Mouse (Mus musculus) midbrain, embryonic 16.5 days (tissue): Measurements from ENCODE around the gene Olfr624. TPM values are rescaled to one million over a fixed set of nuclear protein-coding genes. Genes with fewer than 3 reads are reported as not detected.

Experiments
- ATAC-seq: fragments of 200-750 bp; cut with Nextera tagmentation; 2 replicates; pipeline ENCODE4 v1.8.0; 2017; ENCODE audit warnings: moderate TSS enrichment
- H3K27ac ChIP-seq: fragments of 300-500 bp; sonication (generic); 2 replicates; pipeline ENCODE4 v1.5.1; 2014; ENCODE audit warnings: mild to moderate bottlenecking, low read length, mixed read lengths
- H3K27me3 ChIP-seq: fragments of 300-500 bp; sonication (generic); 2 replicates; pipeline ENCODE4 v1.6.1; 2014; ENCODE audit warnings: low read depth, low read length, mixed read lengths; ENCODE audit not compliant: control insufficient read depth, insufficient read depth
- H3K36me3 ChIP-seq: fragments of 300-500 bp; sonication (generic); 2 replicates; pipeline ENCODE4 v1.6.1; 2014; ENCODE audit warnings: mild to moderate bottlenecking, low read length, moderate library complexity, mixed read lengths; ENCODE audit not compliant: control insufficient read depth, insufficient read depth
- H3K4me1 ChIP-seq: fragments of 300-500 bp; sonication (generic); 2 replicates; pipeline ENCODE4 v1.6.1; 2014; ENCODE audit warnings: mild to moderate bottlenecking, low read length, mixed read lengths; ENCODE audit not compliant: control insufficient read depth, insufficient read depth
- H3K4me2 ChIP-seq: fragments of 300-500 bp; sonication (generic); 2 replicates; pipeline ENCODE4 v1.6.1; 2014; ENCODE audit warnings: mild to moderate bottlenecking, low read length, mixed read lengths
- H3K4me3 ChIP-seq: fragments of 300-500 bp; sonication (generic); 2 replicates; pipeline ENCODE4 v1.5.1; 2014; ENCODE audit warnings: low read depth, mild to moderate bottlenecking, low read length, moderate library complexity, mixed read lengths
- H3K9ac ChIP-seq: fragments of 300-500 bp; sonication (generic); 2 replicates; pipeline ENCODE4 v1.6.1; 2014; ENCODE audit warnings: low read depth, low read length, mixed read lengths
- H3K9me3 ChIP-seq: fragments of 300-500 bp; sonication (generic); replicated peaks from 2 replicates; pipeline ENCODE4 v1.6.1; 2014; ENCODE audit warnings: mild to moderate bottlenecking, low read length, mixed read lengths; ENCODE audit not compliant: control insufficient read depth, poor library complexity, severe bottlenecking
- polyA plus RNA-seq: library from polyadenylated mRNA; unstranded; fragments of >200 nt; fragmentation: Nextera tagmentation; extraction: Ambion mirVana; gene quantifications from 2 replicates; pipeline ENCODE4 v1.2.1, GENCODE M21; 2015

Olfr624 gene
- polyA plus RNA-seq, 1 experiment from 2014 or later: not detected

DNA sequence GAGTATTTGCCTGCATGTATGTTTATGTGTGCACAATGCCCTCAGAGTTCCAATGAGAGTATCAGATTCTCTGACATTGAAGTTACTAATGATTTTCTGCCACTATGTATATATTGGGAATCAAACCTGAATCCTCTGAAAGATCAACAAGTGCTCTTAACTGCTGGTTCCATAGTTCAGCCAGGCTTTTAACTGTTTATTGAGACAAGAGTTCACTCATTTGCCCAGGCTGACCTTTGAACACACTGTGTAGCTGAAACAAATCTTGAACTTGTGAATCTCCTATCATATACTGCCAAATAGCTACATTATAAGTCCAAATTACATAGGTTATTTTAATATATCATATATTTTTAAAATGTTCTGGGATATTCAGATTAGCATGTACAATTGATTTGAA is 34.2 kb downstream of the Olfr624 start:
- H3K36me3 ChIP-seq: no peaks in the 10 kb centered on the region
- H3K4me3 ChIP-seq: no peak overlapping the region
- H3K27me3 ChIP-seq: no peaks in the 10 kb centered on the region
- H3K4me2 ChIP-seq: no peak overlapping the region
- no peaks in the 10 kb centered on the region for H3K9me3 ChIP-seq
- no peak overlapping the region for H3K27ac ChIP-seq
- no peaks in the 10 kb centered on the region for H3K4me1 ChIP-seq
- H3K9ac ChIP-seq: no peak overlapping the region
- ATAC-seq: no peak

Other genes starting within 250 kb of the Olfr624 start
- not detected in 2 replicates for gene Olfr605, start 225.8 kb downstream of the Olfr624 start, polyA plus RNA-seq
- gene Olfr606, start 222.1 kb downstream of the Olfr624 start, polyA plus RNA-seq: not detected in 2 replicates
- not detected in 2 replicates for gene Olfr607, start 207.0 kb downstream of the Olfr624 start, polyA plus RNA-seq
- not detected in 2 replicates for gene Olfr608, start 201.3 kb downstream of the Olfr624 start, polyA plus RNA-seq
- not detected in 2 replicates for gene Olfr609, start 173.1 kb downstream of the Olfr624 start, polyA plus RNA-seq
- not detected in 2 replicates for gene Olfr610, start 159.1 kb downstream of the Olfr624 start, polyA plus RNA-seq
- gene Olfr611, start 150.3 kb downstream of the Olfr624 start, polyA plus RNA-seq: not detected in 2 replicates
- not detected in 2 replicates for gene Olfr612, start 128.5 kb downstream of the Olfr624 start, polyA plus RNA-seq
- not detected in 2 replicates for gene Olfr613, start 123.1 kb downstream of the Olfr624 start, polyA plus RNA-seq
- not detected in 2 replicates for gene Olfr615, start 115.1 kb downstream of the Olfr624 start, polyA plus RNA-seq
- gene Olfr616, start 102.0 kb downstream of the Olfr624 start, polyA plus RNA-seq: not detected in 2 replicates
- gene Olfr617, start 98.1 kb downstream of the Olfr624 start, polyA plus RNA-seq: not detected in 2 replicates
- gene Olfr618, start 81.1 kb downstream of the Olfr624 start, polyA plus RNA-seq: 0.15 TPM in 1 of 2 replicates, not detected in the other
- gene Olfr619, start 70.6 kb downstream of the Olfr624 start, polyA plus RNA-seq: not detected in 2 replicates
- not detected in 2 replicates for gene Olfr620, start 58.7 kb downstream of the Olfr624 start, polyA plus RNA-seq
- gene Olfr622, start 28.5 kb downstream of the Olfr624 start, polyA plus RNA-seq: not detected in 2 replicates
- not detected in 2 replicates for gene Olfr623, start 7.5 kb downstream of the Olfr624 start, polyA plus RNA-seq
- gene Olfr625-ps1, start 11.5 kb upstream of the Olfr624 start, polyA plus RNA-seq: not detected in 2 replicates
- not detected in 2 replicates for gene Olfr243, start 43.5 kb upstream of the Olfr624 start, polyA plus RNA-seq
- not detected in 2 replicates for gene Olfr628, start 59.2 kb upstream of the Olfr624 start, polyA plus RNA-seq
- gene Olfr629, start 73.8 kb upstream of the Olfr624 start, polyA plus RNA-seq: not detected in 2 replicates
- gene Olfr630, start 86.1 kb upstream of the Olfr624 start, polyA plus RNA-seq: not detected in 2 replicates
- not detected in 2 replicates for gene Olfr69, start 100.4 kb upstream of the Olfr624 start, polyA plus RNA-seq
- not detected in 2 replicates for gene Olfr68, start 108.5 kb upstream of the Olfr624 start, polyA plus RNA-seq
- not detected in 2 replicates for gene Olfr67, start 120.6 kb upstream of the Olfr624 start, polyA plus RNA-seq
- gene Hbb-bt, start 142.8 kb upstream of the Olfr624 start, polyA plus RNA-seq: 1,229 and 1,369 TPM in 2 replicates
- 4,227 and 4,621 TPM in 2 replicates for gene Hbb-bs, start 156.9 kb upstream of the Olfr624 start, polyA plus RNA-seq
- not detected in 2 replicates for gene Hbb-bh2, start 169.3 kb upstream of the Olfr624 start, polyA plus RNA-seq
- not detected in 2 replicates for gene Hbb-bh1, start 172.0 kb upstream of the Olfr624 start, polyA plus RNA-seq
- gene Hbb-y, start 182.0 kb upstream of the Olfr624 start, polyA plus RNA-seq: 6.2 and 23.2 TPM in 2 replicates
- not detected in 2 replicates for gene Olfr66, start 215.1 kb upstream of the Olfr624 start, polyA plus RNA-seq
- not detected in 2 replicates for gene Olfr64, start 223.3 kb upstream of the Olfr624 start, polyA plus RNA-seq
- gene Olfr65, start 232.3 kb upstream of the Olfr624 start, polyA plus RNA-seq: not detected in 2 replicates